Mouse (Mus musculus) adipocyte (in vitro differentiated cells): ENCODE measurements at regions not wholly inside any gene's neighbourhood (a gene's known extent, or its start where the extent isn't known, plus 50 kb on each side); places are given as distances from the start of the nearest gene placed in this dataset.

Experiments used
- DNase-seq: peaks from one replicate; pipeline ENCODE4 v3.0.0-alpha.2; 2016; ENCODE audit warnings: low spot score

DNA sequence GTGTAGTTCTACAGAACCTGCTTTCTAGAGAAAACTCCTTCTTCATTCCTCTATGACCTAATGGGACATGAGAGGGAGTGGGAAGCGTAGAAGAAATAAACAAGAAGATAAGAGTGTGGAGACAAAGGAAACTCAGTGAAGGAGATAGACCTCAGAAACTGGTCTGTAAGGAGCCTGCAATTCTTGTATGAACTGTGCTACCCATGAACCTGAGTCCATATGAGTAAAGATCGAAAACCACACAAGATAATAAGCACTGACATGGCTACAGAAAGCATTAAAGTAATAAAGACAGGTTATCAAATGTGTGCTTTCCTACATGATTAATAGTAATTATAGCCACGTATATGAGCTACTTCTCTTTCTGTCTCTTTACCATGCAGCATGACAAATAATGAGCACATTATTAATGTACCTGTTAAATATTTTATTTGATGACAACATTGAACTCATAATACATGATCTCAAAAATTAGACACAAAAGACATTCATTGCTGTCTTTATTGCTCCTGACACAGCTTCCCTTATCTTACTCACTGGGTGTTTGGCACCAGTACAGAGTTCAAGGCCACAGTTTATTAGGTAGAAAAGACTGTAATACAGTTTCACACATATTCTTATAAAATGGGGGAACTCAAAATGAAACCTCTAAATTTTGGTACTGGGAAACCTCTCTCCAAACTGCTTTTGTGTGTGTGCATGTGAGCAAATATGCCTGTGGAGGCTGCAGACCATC, 67.0 kb upstream of the Tle4 start:
- DNase-seq: no peak

DNA sequence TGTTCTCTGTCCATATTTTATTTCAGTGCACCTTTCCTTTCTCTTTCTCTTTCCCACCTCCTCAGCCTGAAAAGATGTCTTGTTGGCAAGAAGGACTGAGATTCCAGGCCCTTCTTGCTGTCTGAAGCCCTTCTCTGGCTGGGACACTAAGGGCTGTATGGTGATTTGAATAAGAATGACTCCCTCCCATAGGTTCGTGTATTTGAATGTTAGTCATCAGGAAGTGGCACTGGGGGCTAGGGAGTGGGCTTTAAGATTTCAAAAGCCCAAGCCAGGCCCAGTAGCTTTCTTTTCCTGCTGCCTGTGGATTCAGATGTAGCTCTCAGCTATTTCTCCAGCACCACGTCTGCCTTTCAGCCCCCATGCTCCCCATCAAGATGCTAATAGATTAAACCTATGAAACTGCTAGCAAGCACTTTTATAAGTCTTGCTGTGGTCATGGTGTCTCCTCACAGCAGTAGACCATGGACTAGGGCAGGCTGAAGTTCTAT, 66.3 kb upstream of the Tle4 start:
- no peak for DNase-seq

GRCm38 (mm10) chr19:14663350-14663749, 65.5 kb upstream of the Tle4 start:
- no peak for DNase-seq

- no peak for DNase-seq
Measured at GRCm38 (mm10) chr19:14659725-14660124, 61.9 kb upstream of the Tle4 start.

- DNase-seq: no peak
Measured at GRCm38 (mm10) chr19:14658479-14658878, 60.6 kb upstream of the Tle4 start.

- no peak for DNase-seq
Measured at GRCm38 (mm10) chr19:14656022-14656388, 58.2 kb upstream of the Tle4 start.

DNA sequence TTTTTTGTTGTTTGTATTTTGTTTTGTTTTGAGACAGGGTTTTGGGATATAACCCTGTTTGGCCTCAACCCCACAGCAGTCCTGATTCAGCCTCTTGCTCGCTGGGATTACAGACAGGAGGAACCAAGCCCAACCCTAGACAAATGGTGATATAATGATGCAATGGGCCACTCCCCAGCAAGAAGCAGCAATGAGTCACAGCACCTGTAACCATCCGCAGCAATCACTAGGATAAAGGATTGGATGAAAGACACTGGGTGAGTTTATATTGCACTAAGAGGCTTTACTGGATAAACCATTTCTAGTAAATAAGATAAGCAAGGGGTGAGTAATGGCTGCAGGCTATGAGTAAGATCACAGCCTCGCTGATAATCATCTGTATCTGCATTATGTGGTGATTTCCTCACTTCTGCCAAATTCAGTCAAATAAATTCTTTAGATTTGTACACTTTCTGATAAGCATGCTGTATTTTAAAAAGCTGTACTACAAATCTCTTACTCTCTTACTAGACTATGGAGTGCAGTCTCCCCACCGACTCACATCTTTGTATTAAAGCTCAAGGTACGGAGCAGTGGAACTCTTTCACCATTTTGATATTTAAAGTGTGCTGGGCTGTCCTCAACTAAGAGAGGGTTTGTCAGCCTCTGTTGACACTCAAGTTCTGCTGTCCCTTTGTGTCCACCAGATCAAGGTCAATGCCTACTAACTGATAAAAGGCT, 57.6 kb upstream of the Tle4 start:
- no peak for DNase-seq
